Mouse (Mus musculus): Measurements from ENCODE around the gene Tmprss6. TPM values are rescaled to one million over a fixed set of nuclear protein-coding genes. Genes with fewer than 3 reads are reported as not detected.

Gene Tmprss6
- polyA plus RNA-seq, 2 experiments from 2014 or later, result not detected

- ATAC-seq, result no peak
Measured at GRCm38 (mm10) chr15:78481448-78482000, 13.1 kb upstream of the Tmprss6 start.

GRCm38 (mm10) chr15:78480991-78481390 is 12.6 kb upstream of the Tmprss6 start:
- ATAC-seq, result no peak

DNA sequence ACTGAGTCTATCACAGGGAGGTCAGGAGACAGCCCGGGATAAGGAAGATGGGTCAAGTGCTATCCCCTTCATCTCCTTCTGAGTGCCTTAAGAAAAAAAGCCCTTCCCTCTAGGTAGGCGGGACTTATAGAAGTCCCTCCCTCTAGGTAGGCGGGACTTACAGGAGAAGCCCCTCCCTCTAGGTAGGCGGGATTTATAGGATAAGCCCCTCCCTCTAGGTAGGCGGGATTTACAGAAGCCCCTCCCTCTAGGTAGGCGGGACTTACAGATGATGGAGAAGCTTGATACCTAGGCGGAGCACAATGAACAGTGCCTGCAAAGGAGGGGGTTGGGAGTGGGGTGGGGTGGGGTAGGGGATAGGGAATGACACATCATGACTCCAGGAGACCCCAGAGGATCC is 11.7 kb upstream of the Tmprss6 start:
- peak; percentile 15 for ATAC-seq

GRCm38 (mm10) chr15:78479470-78479869 is 11.0 kb upstream of the Tmprss6 start:
- peak; percentile 36 for ATAC-seq

- no peak for ATAC-seq
Measured at GRCm38 (mm10) chr15:78478073-78478472, 9.6 kb upstream of the Tmprss6 start.

- no peak for ATAC-seq
Measured at GRCm38 (mm10) chr15:78476878-78477277, 8.4 kb upstream of the Tmprss6 start.

DNA sequence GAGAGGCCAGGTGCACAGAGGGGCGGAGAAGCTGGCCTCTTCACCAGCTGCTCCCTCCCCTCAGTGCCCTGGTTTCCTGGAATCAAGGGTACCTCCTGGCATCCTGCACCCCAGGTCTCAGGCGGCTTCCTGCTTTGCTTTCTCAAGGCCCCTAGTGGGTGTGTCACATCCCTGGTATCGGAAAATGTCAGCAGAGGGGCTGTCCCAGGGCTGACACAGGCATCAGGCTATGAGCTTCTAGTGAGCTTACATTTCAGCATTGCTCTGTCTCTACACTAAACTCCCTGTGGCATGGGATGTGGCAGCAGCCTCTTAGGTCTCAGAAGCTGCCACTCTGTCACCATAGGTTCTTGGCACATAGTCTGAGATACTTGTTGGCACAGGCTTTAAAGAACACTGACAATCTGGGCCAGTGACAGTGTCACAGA is 7.2 kb upstream of the Tmprss6 start:
- ATAC-seq, result peak; percentile 80

GRCm38 (mm10) chr15:78473442-78473841 is 5.0 kb upstream of the Tmprss6 start:
- ATAC-seq, result no peak

- no peak for ATAC-seq
Measured at GRCm38 (mm10) chr15:78471902-78472301, 3.5 kb upstream of the Tmprss6 start.

GRCm38 (mm10) chr15:78470495-78471276 is 2.3 kb upstream of the Tmprss6 start:
- ATAC-seq, result no peak

GRCm38 (mm10) chr15:78467570-78467969 is 864 bp downstream of the Tmprss6 start:
- ATAC-seq, result no peak

GRCm38 (mm10) chr15:78466809-78467208 is 1.6 kb downstream of the Tmprss6 start:
- no peak for ATAC-seq

GRCm38 (mm10) chr15:78462981-78463380 is 5.5 kb downstream of the Tmprss6 start:
- ATAC-seq, result peak; percentile 97

DNA sequence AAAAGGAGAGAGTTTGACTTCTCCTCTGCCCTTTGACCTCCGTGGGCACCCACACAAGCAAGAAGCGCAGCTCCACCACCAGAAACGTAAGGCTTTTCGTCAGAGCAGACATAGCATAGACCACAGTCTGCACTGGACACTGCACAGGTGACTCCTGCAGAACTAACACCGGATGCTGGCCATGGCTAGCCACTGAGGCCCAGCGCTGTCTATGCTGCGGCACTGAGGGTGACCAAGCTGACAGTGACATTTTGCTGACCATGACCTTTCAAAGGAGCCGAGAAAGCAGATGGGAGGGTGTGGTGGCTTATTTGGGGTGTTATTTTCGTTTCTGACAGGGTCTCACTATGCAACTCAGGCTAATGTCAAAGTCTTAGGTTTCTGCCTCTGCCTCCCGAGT is 11.2 kb downstream of the Tmprss6 start:
- no peak for ATAC-seq

GRCm38 (mm10) chr15:78456051-78456450 is 12.4 kb downstream of the Tmprss6 start:
- ATAC-seq, result no peak

DNA sequence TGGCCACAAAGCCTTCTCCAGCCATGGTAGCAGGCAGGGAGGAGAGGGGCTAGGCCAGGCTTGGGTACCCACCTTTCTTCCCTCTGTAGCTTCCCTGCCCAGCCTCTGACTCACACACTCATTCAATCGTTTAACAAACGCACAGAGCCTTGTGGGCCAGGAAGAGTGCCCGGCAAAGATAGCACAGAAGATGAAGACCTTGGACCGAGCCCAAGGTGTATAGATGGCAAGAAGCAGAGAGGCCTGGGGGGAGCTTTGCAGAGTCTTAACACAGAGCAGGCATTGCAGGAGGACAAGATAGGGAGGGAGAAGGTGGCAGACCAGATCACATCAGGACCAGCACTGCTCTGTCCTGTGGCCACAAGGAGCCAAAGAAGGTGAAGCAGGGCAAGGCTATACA is 13.3 kb downstream of the Tmprss6 start:
- ATAC-seq, result no peak

DNA sequence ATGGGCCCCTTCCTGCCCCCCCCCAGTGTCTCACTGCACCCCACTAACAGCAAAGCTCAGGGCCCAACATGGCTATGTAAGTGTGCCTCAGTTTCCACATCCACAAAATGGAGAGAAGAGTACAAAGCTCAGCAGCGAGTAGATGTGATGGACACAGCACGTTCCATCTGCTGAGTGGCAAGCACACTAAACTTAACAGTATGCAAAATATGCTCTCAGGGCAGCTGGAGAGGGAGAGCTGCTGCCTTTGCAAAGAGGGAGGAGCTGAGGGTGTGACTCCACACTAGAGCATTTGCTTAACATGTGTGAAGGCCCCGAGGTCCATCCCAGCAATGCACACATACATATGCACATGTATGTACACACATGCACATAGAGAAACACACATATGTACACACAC is 15.5 kb downstream of the Tmprss6 start:
- no peak for ATAC-seq

DNA sequence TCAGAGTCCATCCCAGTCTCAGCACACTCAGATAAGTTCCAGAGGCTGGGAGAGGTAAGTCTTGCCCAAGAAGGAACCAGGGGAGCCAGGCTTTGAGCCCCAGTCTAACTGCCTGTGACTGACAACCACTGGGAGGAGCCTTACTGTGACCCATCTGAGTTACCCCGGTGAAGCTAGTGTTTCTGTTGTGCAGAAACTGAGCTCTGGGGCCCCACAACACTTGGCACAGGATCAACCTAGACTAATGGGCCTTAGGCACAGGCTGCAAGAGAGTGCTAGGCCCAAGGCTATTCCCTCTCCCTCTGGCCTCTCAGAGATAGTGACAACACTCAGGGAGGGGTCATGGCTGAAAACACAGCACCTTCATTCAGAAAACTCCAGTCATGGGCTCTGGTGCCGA is 17.2 kb downstream of the Tmprss6 start:
- ATAC-seq, result no peak

DNA sequence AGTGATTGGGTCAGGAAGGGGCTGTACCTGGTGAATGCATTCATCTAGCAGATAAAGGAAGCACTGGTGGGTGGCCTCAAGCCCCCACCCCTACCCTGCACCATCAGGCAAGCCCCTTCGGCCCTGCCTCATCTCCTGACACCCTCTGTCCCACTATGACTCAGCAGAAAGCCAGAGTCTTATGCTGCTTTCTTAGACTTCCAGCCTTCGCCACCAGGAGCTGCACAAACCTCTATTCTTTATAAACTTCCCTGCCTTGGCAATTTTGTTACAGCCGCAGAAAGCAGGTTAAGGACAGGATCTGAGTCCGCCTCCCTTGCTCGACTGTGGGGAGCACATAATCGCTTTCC is 18.0 kb downstream of the Tmprss6 start:
- peak; percentile 33 for ATAC-seq

- ATAC-seq, result peak; percentile 75
Measured at GRCm38 (mm10) chr15:78449694-78450418, 18.6 kb downstream of the Tmprss6 start.

DNA sequence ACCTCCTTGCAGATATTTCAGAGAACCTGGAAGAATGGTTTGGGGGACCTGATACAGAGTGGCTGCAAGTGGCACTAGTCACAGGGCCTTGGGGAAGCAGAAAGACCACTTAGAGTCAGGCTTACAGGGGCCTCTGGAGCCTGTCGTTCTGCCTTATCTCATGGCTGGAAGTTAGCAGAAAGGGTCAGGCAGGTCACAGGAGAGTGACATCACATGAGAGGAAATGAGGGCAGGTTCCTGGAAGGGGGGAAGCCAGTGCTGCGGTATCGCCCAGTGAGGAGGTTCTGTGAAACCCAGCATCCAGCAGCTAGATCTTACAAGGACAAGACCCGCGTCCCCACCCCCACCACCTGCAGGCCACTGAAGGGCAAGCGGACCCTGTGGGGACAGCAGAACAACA is 19.3 kb downstream of the Tmprss6 start:
- ATAC-seq, result peak; percentile 44

GRCm38 (mm10) chr15:78447746-78448535 is 20.5 kb downstream of the Tmprss6 start:
- peak; percentile 43 for ATAC-seq

DNA sequence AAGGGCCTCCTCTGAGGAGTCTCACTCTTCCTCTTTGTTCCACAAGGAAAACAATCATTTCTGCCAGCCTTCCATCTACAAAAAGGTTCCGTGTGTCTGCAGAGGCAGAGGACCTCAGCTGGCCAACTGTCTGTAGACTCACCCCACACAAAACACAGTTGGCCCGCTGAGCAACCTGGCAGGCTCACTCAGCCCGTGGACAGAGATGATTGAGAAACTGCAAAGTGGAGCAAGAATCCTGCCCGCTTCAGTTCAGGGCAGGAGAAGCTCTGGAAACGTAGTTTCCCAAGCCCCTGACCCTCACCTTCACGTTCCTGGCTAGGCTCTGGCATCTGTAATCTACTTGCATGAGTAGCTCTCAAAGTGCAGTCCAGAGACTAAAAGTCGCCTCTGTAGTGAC is 21.3 kb downstream of the Tmprss6 start:
- no peak for ATAC-seq
